ENCODE assay signal across 8 mouse cellular contexts in the genomic region with DNA sequence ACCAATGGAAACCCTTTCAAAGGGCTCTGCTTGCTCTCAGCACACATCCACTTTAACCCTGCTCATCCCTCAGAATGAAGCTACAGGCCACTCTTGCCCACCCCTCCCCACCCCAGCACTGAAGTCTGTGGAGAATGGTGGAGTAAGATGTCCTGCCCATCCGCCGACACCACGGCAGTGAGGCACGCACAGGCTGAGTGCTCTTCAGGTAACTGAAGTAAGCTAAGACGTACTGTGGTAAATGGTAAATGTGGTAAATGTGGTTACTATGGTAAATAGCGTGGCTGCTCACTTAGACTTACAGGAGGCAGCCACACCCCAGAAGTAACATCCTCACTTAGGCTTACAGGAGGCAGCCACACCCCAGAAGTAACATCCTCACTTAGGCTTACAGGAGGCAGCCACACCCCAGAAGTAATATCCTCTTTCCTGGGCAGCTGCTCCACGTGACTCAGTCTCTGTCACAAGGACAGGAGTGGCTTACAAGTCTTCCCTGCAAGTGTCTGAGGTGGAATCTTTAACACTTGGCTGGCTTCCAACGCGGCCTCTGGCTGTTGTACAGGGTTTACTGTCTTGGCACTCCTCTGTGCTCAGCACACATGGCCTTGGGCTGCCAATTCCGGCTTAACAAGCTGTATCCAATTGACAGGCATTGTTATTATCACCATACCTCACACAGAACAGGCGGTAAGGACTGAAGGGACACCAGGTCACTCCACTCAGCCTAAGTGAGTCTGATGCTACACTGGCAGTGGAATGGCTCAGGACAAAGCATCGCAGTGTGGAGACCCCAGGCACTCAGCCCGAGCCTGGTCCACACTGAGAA. TPM values are rescaled to one million over a fixed set of nuclear protein-coding genes. Genes with fewer than 3 reads are reported as not detected.
DNase-seq lines count a peak whose midpoint lies in the region; ATAC-seq lines count a peak whose summit lies in the region.

No protein-coding gene starts in this region.

- peak overlapping the region; percentile 47; the same call in 1 of the 2 replicates for H3K9ac ChIP-seq in heart, embryonic 13.5 days
- no peak overlapping the region for H3K9ac ChIP-seq in kidney, embryonic 15.5 days

- peaks cover 61% of the 10 kb centered on the region for H3K4me1 ChIP-seq in heart, embryonic 13.5 days
- peaks cover 47% of the 10 kb centered on the region for H3K4me1 ChIP-seq in kidney, embryonic 15.5 days

- H3K27ac ChIP-seq in heart, embryonic 13.5 days (replicated peaks) = peak overlapping the region; percentile 77
- peak overlapping the region; percentile 28; the same call in 1 of the 2 replicates for H3K27ac ChIP-seq in kidney, embryonic 15.5 days

- 55% methylated on average over 13 of the region's 13 CpGs for WGBS in heart, embryonic 13.5 days
- 51% methylated on average over 13 of the region's 13 CpGs for WGBS in kidney, embryonic 15.5 days

- no peaks in the 10 kb centered on the region for H3K9me3 ChIP-seq in heart, embryonic 13.5 days
- H3K9me3 ChIP-seq in kidney, embryonic 15.5 days (replicated peaks) = no peaks in the 10 kb centered on the region

- DNase-seq in 3134 (ENCODE audit: extremely low read depth, insufficient read length, low spot score) (peak; percentile 74), MEL-GATA-1-ER (ENCODE audit: extremely low read depth, low read depth) (peak; percentile 82)
- DNase-seq in cerebellum, postnatal 25 days = peak; percentile 67 to 77
- peak; percentile 79 for DNase-seq in lung, postnatal 14 days
- peak; percentile 69 for DNase-seq in splenic B cell, adult 2 months (ENCODE audit: low read depth, low spot score)
- no peak for DNase-seq in layer of hippocampus, adult 18-20 months (ENCODE audit: low spot score in 2 of 2)

- H3K4me2 ChIP-seq in heart, embryonic 13.5 days = no peak overlapping the region
- no peak overlapping the region for H3K4me2 ChIP-seq in kidney, embryonic 15.5 days

- peak; percentile 22; the same call in 1 of the 2 replicates for ATAC-seq in heart, embryonic 13.5 days (ENCODE audit: extremely low read depth, insufficient number of reproducible peaks, low FRiP score, low TSS enrichment)
- peak; percentile 45; the same call in 1 of the 2 replicates for ATAC-seq in kidney, embryonic 15.5 days (replicated peaks; ENCODE audit: low FRiP score)

- peaks cover 34% of the 10 kb centered on the region for H3K36me3 ChIP-seq in heart, embryonic 13.5 days
- peaks cover 18% of the 10 kb centered on the region for H3K36me3 ChIP-seq in kidney, embryonic 15.5 days
- H3K36me3 ChIP-seq in splenic B cell, adult 2 months (ENCODE audit: control insufficient read depth, insufficient read depth, low read length, poor library complexity, severe bottlenecking) = no peaks in the 10 kb centered on the region; the same call in none of the 2 replicates

- no peak overlapping the region for H3K4me3 ChIP-seq in heart, embryonic 13.5 days
- no peak overlapping the region for H3K4me3 ChIP-seq in kidney, embryonic 15.5 days (replicated peaks)

- no peaks in the 10 kb centered on the region for H3K27me3 ChIP-seq in heart, embryonic 13.5 days (replicated peaks)
- no peaks in the 10 kb centered on the region for H3K27me3 ChIP-seq in kidney, embryonic 15.5 days
- H3K27me3 ChIP-seq in splenic B cell, adult 2 months (ENCODE audit: control insufficient read depth, insufficient read depth, low read length, poor library complexity, severe bottlenecking) = no peaks in the 10 kb centered on the region

RNA-seq across cellular contexts. Expression of a gene that starts 35.3 kb away (rescaled TPM):
- 8.8 and 9.7 TPM in 2 replicates for polyA plus RNA-seq in heart, embryonic 13.5 days (2015; fragmentation: Nextera tagmentation; extraction: Ambion mirVana)
- polyA plus RNA-seq in kidney, embryonic 15.5 days (2015; fragmentation: Nextera tagmentation; extraction: Ambion mirVana) = 9.6 and 12.7 TPM in 2 replicates
- total RNA-seq in layer of hippocampus, adult 18-20 months (2021) = 10 to 100 TPM; 43.7 to 44.5 TPM

Comparison
In these comparisons a context has a peak if more than half of its experiments do, and no peak if none do; other contexts are left out.
1. DNase-seq: peak in 3134 (single experiment), MEL-GATA-1-ER (single experiment), cerebellum, postnatal 25 days (2 of 2), lung, postnatal 14 days (single experiment) and splenic B cell, adult 2 months (single experiment); none in layer of hippocampus, adult 18-20 months (0 of 2).